Mouse (Mus musculus) E14TG2a.4 (cell line): Measurements from ENCODE around the gene Pagr1a.

ENCODE experiments used
- CTCF ChIP-seq: conservative IDR thresholded peaks from 2 replicates; pipeline ENCODE4 v1.5.1; 2014; ENCODE audit warnings: low read length
- NANOG ChIP-seq: IDR thresholded peaks from 2 replicates; pipeline ENCODE4 v1.6.1; 2014; ENCODE audit warnings: borderline replicate concordance, low read length, mixed read lengths
- POU5F1 ChIP-seq: IDR thresholded peaks from 2 replicates; pipeline ENCODE4 v1.6.1; 2014; ENCODE audit warnings: low read length, borderline replicate concordance

- peak; percentile 75 for TF ChIP-seq CTCF
- TF ChIP-seq NANOG = no peak
- TF ChIP-seq POU5F1 = no peak
These were observed 40.9 kb downstream of the Pagr1a start, which contains the start of gene Cdiptos for GRCm38 (mm10) chr7:126975950-126976866.
